7 mouse cellular contexts compared by ENCODE assay signal in the genomic region with DNA sequence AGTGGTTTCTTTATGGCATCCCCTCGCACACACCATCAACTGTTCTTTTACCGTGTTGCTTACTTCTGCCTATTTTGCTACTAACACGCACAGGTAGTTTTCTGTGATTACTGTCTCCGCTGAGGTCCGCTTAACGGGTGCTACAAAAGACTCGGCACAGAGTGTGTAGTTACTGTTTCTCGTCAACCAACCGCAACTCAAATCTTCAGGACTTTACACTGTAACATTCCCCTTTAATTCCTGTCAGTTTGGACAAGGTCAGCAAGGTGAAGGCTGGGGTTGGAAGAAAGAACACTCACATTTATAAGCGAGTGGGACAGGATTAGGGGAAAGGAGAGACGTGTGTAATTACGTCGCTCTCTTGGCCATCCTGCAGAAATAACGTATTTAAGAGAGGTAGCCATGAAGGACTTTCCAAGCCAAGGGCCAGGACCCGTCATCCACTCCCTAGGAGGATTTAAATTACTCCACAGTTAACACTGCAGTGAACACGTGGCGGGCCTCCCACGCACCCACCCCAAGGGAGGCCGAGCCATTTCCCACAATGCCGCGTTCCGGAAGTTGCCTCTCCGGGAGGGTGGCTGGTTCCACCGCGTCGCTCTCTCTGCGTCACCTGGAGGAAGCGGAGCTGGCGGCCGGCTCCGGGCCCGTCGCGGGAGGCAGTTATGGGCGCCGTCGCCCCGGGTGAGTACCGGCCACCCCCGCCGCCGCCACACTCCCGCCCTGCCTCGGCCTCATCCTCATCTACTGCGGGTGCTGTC. TPM values are rescaled to one million over a fixed set of nuclear protein-coding genes. Genes with fewer than 3 reads are reported as not detected.
DNase-seq lines count a peak whose midpoint lies in the region; ATAC-seq and TF ChIP-seq lines count a peak whose summit lies in the region.

A gene (plus strand): TSS at position 285 of the 761 bp plus-strand sequence.

- peak; percentile 82 for TF ChIP-seq POLR2A in small intestine, adult 2 months (IDR thresholded peaks at IDR 0.05; ENCODE audit: low read depth, low read length)

- 10% methylated on average over 45 of the region's 45 CpGs for WGBS in embryonic facial prominence, embryonic 10.5 days
- 10% methylated on average over 43 of the region's 45 CpGs for WGBS in intestine, postnatal 0 days
- 9% methylated on average over 45 of the region's 45 CpGs for WGBS in midbrain, embryonic 12.5 days
- 11% methylated on average over 44 of the region's 45 CpGs for WGBS in small intestine, adult 2 months

- peaks cover 12% of the 10 kb centered on the region for H3K36me3 ChIP-seq in embryonic facial prominence, embryonic 10.5 days (replicated peaks)
- H3K36me3 ChIP-seq in intestine, postnatal 0 days (ENCODE audit: control insufficient read depth, insufficient read depth), result peaks cover under 1% of the 10 kb centered on the region; the same call in 1 of the 2 replicates
- H3K36me3 ChIP-seq in midbrain, embryonic 12.5 days, result 0 out of 2 replicates have a peak, but pooled peaks cover 8% of the 10 kb centered on the region
- peaks cover 6% of the 10 kb centered on the region; the same call in 1 of the 2 replicates for H3K36me3 ChIP-seq in small intestine, adult 2 months (ENCODE audit: control insufficient read depth, insufficient read depth, low read length)

- intact Hi-C loops in left cerebral cortex, postnatal 4 days (cut with DNase I), result no loop called here

- no peaks in the 10 kb centered on the region for H3K27me3 ChIP-seq in embryonic facial prominence, embryonic 10.5 days (replicated peaks; ENCODE audit: low read depth, poor library complexity, severe bottlenecking)
- H3K27me3 ChIP-seq in intestine, postnatal 0 days (replicated peaks; ENCODE audit: control insufficient read depth, insufficient read depth, low read length), result no peaks in the 10 kb centered on the region
- H3K27me3 ChIP-seq in midbrain, embryonic 12.5 days, result 0 out of 2 replicates have a peak, but pooled peaks cover 4% of the 10 kb centered on the region
- no peaks in the 10 kb centered on the region for H3K27me3 ChIP-seq in small intestine, adult 2 months (ENCODE audit: control insufficient read depth, insufficient read depth, low read length)

- peak within 1 kb of the TSS; percentile 91 for H3K9ac ChIP-seq in intestine, postnatal 0 days (ENCODE audit: low read depth, low read length)
- H3K9ac ChIP-seq in midbrain, embryonic 12.5 days (replicated peaks), result peak within 1 kb of the TSS; percentile 89

- peak within 1 kb of the TSS; percentile 81 for H3K4me2 ChIP-seq in intestine, postnatal 0 days (replicated peaks; ENCODE audit: low read depth)
- peak within 1 kb of the TSS; percentile 86 for H3K4me2 ChIP-seq in midbrain, embryonic 12.5 days (replicated peaks)

- no peaks in the 10 kb centered on the region for H3K9me3 ChIP-seq in embryonic facial prominence, embryonic 10.5 days
- H3K9me3 ChIP-seq in intestine, postnatal 0 days (ENCODE audit: control insufficient read depth), result no peaks in the 10 kb centered on the region
- no peaks in the 10 kb centered on the region for H3K9me3 ChIP-seq in midbrain, embryonic 12.5 days

- peak; percentile 97 for DNase-seq in adrenal gland, postnatal 10 days
- peak; percentile 92 for DNase-seq in embryonic facial prominence, embryonic 10.5 days (ENCODE audit: low spot score)
- DNase-seq in gonadal fat pad, adult 2 months (ENCODE audit: low read depth), result peak; percentile 41
- DNase-seq in left cerebral cortex, postnatal 4 days, result peak; percentile 90

- peaks cover 24% of the 10 kb centered on the region for H3K4me1 ChIP-seq in embryonic facial prominence, embryonic 10.5 days
- peaks cover 3% of the 10 kb centered on the region; the same call in 1 of the 2 replicates for H3K4me1 ChIP-seq in intestine, postnatal 0 days (replicated peaks; ENCODE audit: control insufficient read depth, insufficient read depth, low read length)
- H3K4me1 ChIP-seq in midbrain, embryonic 12.5 days, result peaks cover 17% of the 10 kb centered on the region
- H3K4me1 ChIP-seq in small intestine, adult 2 months (ENCODE audit: control insufficient read depth, insufficient read depth, insufficient read length, low read length), result peaks cover 3% of the 10 kb centered on the region; the same call in 1 of the 2 replicates

- peak within 1 kb of the TSS; percentile 97 for H3K4me3 ChIP-seq in embryonic facial prominence, embryonic 10.5 days
- peak within 1 kb of the TSS; percentile 88 for H3K4me3 ChIP-seq in intestine, postnatal 0 days (ENCODE audit: low read depth, low read length)
- H3K4me3 ChIP-seq in midbrain, embryonic 12.5 days, result peak within 1 kb of the TSS; percentile 90
- H3K4me3 ChIP-seq in small intestine, adult 2 months (ENCODE audit: low read depth, low read length), result peak within 1 kb of the TSS; percentile 96

- peak within 1 kb of the TSS; percentile 89 for H3K27ac ChIP-seq in embryonic facial prominence, embryonic 10.5 days (replicated peaks)
- H3K27ac ChIP-seq in intestine, postnatal 0 days (ENCODE audit: low read depth, low read length), result peak within 1 kb of the TSS; percentile 94
- H3K27ac ChIP-seq in midbrain, embryonic 12.5 days (replicated peaks), result peak within 1 kb of the TSS; percentile 76
- H3K27ac ChIP-seq in small intestine, adult 2 months (ENCODE audit: insufficient read depth, low read depth, low read length), result peak within 1 kb of the TSS; percentile 44

- ATAC-seq in intestine, postnatal 0 days, result peak; percentile 98
- ATAC-seq in midbrain, embryonic 12.5 days (ENCODE audit: low FRiP score, low read depth), result peak; percentile 97

- 0 out of 2 replicates have a peak, but pooled peaks have one; percentile 18 for TF ChIP-seq CTCF in intestine, postnatal 0 days (IDR thresholded peaks at IDR 0.05; ENCODE audit: low read depth)
- no peak for TF ChIP-seq CTCF in small intestine, adult 2 months (IDR thresholded peaks at IDR 0.05; ENCODE audit: extremely low read depth, insufficient read length, insufficient replicate concordance, low read depth, low read length)

RNA-seq across cellular contexts. Expression of the gene that starts here (rescaled TPM):
- total RNA-seq in adrenal gland, postnatal 10 days (2021), result 10 to 100 TPM; 55.1 to 60.2 TPM
- 38.3 and 42.8 TPM in 2 replicates for polyA plus RNA-seq in embryonic facial prominence, embryonic 10.5 days (2016; fragmentation: Nextera tagmentation; extraction: Ambion mirVana)
- 21.5 and 28.8 TPM in 2 replicates for polyA plus RNA-seq in gonadal fat pad, adult 2 months (2012; rRNA removed)
- polyA plus RNA-seq in intestine, postnatal 0 days (2015; fragmentation: Nextera tagmentation; extraction: Ambion mirVana), result 38.1 and 39.5 TPM in 2 replicates
- total RNA-seq in left cerebral cortex, postnatal 4 days (2021), result 10 to 100 TPM; 58.8 to 68.5 TPM
- 41.2 and 41.3 TPM in 2 replicates for polyA plus RNA-seq in midbrain, embryonic 12.5 days (2016; fragmentation: Nextera tagmentation; extraction: Ambion mirVana)
- 5.4 and 10.0 TPM in 2 replicates for polyA plus RNA-seq in small intestine, adult 2 months (2012; rRNA removed)

Comparison
In these comparisons a context has a peak if more than half of its experiments do, and no peak if none do; other contexts are left out.
1. Peak in every context shown above with its lines: DNase-seq, ATAC-seq, H3K4me3 ChIP-seq and H3K27ac ChIP-seq.
2. DNase-seq: peak in every context shown above with its lines; median percentile 97 in adrenal gland, postnatal 10 days; 92 in embryonic facial prominence, embryonic 10.5 days; 90 in left cerebral cortex, postnatal 4 days; 41 in gonadal fat pad, adult 2 months.
3. H3K27ac ChIP-seq: peak in every context shown above with its lines; median percentile 94 in intestine, postnatal 0 days; 89 in embryonic facial prominence, embryonic 10.5 days; 76 in midbrain, embryonic 12.5 days; 44 in small intestine, adult 2 months.